Mouse (Mus musculus) C2C12 (cell line): ENCODE results near the gene Suco. TPM values are rescaled to one million over a fixed set of nuclear protein-coding genes. Genes with fewer than 3 reads are reported as not detected.

Experiments used
- H3K27me3 ChIP-seq: one replicate; pipeline ENCODE4 v1.6.1; 2011; ENCODE audit not compliant: control insufficient read depth, insufficient read depth, insufficient read length
- H3K36me3 ChIP-seq: one replicate; pipeline ENCODE4 v1.6.1; 2011; ENCODE audit not compliant: control insufficient read depth, insufficient read depth
- H3K4me3 ChIP-seq: one replicate; pipeline ENCODE4 v1.5.1; 2011; ENCODE audit warnings: mild to moderate bottlenecking, control low read depth; ENCODE audit not compliant: poor library complexity, insufficient read depth, severe bottlenecking
- H3K79me2 ChIP-seq: one replicate; pipeline ENCODE4 v1.6.1; 2011; ENCODE audit not compliant: control insufficient read depth, insufficient read depth
- H3K79me3 ChIP-seq: one replicate; pipeline ENCODE4 v1.6.1; 2011; ENCODE audit warnings: low read depth, control low read depth
- H3ac ChIP-seq: one replicate; pipeline ENCODE3; 2011; ENCODE audit warnings: low read depth; ENCODE audit not compliant: control insufficient read depth, insufficient read length
- CEBPB ChIP-seq: IDR thresholded peaks from one replicate; pipeline ENCODE4 v1.6.1; 2011; ENCODE audit warnings: low read depth, mild to moderate bottlenecking, control low read depth, moderate library complexity
- CTCF ChIP-seq: IDR thresholded peaks from one replicate; pipeline ENCODE4 v1.5.1; 2011; ENCODE audit not compliant: control insufficient read depth, insufficient read depth, insufficient read length
- FOSL1 ChIP-seq: IDR thresholded peaks from one replicate; pipeline ENCODE4 v1.8.0; 2011; ENCODE audit warnings: mild to moderate bottlenecking, low read length; ENCODE audit not compliant: poor library complexity, insufficient read depth, severe bottlenecking
- MAX ChIP-seq: IDR thresholded peaks from one replicate; pipeline ENCODE4 v1.6.1; 2011; ENCODE audit warnings: mild to moderate bottlenecking, control low read depth
- MYOD1 ChIP-seq: IDR thresholded peaks from one replicate; pipeline ENCODE4 v1.6.1; 2011; ENCODE audit warnings: low read depth; ENCODE audit not compliant: control insufficient read depth, insufficient read length
- MYOG ChIP-seq: IDR thresholded peaks from one replicate; pipeline ENCODE4 v1.6.1; 2011; ENCODE audit not compliant: control insufficient read depth, insufficient read length; ENCODE audit errors: extremely low read depth
- USF1 ChIP-seq: IDR thresholded peaks from one replicate; pipeline ENCODE4 v1.6.1; 2011; ENCODE audit warnings: low read depth, mild to moderate bottlenecking, control low read depth, moderate library complexity
- polyA plus RNA-seq: library from polyadenylated mRNA; unstranded; fragments of >200 nt; fragmentation: generic; extraction: Trizol; gene quantifications from one replicate; pipeline ENCODE4 v1.2.1, GENCODE M21; 2012; ENCODE audit warnings: missing spikeins

Suco gene
- polyA plus RNA-seq, 1 experiment: 3.7 TPM

DNA sequence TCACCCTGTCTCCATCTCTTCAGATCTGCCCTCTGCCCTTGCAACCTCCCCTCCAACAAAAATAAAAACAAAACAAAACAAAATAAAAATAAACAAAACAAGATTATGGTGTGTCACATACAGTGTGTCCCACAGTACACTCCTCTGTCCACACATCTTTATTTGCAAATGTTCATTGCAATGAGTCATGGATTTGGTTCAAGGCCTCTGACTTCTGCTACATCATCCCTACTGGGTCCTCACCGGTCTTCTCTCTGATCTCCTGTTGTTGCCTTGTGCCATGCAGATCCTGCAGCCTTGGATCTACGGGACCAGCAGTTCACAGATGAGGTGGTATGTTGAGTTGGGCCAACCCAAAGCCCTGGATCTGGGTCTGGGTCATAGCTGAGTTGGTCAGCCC is 43.1 kb upstream of the Suco start:
- Histone ChIP-seq H3K4me3 (no peak overlapping the region), H3K79me3 (no peaks in the 10 kb centered on the region), H3K36me3 (no peaks in the 10 kb centered on the region), H3ac (no peak overlapping the region), H3K27me3 (peaks cover 3% of the 10 kb centered on the region), H3K79me2 (no peaks in the 10 kb centered on the region)
- TF ChIP-seq CEBPB (no peak), MYOD1 (no peak), FOSL1 (no peak), MAX (no peak), CTCF (no peak), MYOG (no peak), USF1 (no peak)

DNA sequence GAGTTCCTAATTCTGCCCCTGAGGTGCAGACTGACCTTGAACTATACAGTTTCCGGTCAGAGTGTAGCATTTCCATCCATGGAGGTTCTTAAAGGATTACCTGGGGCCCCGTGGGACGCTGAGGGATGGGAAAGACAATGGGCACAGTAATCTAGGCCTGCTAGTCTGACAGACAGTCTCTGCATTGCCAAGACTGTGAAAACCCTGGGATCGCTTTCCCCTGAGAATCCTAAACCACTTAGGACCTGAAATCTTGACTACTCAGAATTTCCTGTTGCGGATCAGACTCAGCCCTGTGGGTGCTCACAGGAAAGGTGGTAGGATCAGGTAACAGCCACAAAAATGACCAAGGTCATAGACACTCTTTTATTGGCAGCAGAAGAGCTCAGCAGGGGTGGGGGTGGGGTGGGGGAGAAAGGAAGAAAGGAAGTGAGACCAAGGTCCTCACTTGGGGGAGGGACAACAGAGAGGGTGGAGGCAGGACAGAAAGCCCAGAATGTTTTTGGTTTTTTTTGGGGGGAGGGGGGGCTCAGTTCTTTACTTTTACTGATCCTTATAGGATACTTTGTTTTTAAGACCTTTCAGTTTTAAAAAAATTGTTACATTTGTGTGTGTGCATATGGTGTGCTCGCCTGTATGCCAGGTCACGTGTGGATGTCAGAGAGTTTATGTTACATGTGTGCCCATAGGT is 42.3 kb upstream of the Suco start:
- Histone ChIP-seq H3K27me3 (peaks cover 3% of the 10 kb centered on the region), H3K79me2 (no peaks in the 10 kb centered on the region), H3ac (no peak overlapping the region), H3K4me3 (no peak overlapping the region), H3K79me3 (no peaks in the 10 kb centered on the region), H3K36me3 (no peaks in the 10 kb centered on the region)
- TF ChIP-seq CEBPB (no peak), MYOD1 (no peak), USF1 (no peak), CTCF (no peak), MYOG (no peak), FOSL1 (no peak), MAX (no peak)

- Histone ChIP-seq H3K27me3 (peaks cover 4% of the 10 kb centered on the region), H3K79me2 (no peaks in the 10 kb centered on the region), H3K36me3 (no peaks in the 10 kb centered on the region), H3ac (no peak overlapping the region), H3K4me3 (no peak overlapping the region), H3K79me3 (no peaks in the 10 kb centered on the region)
- TF ChIP-seq FOSL1 (no peak), CTCF (no peak)
Measured at GRCm38 (mm10) chr1:161917940-161918484, 41.5 kb upstream of the Suco start.

- no peaks in the 10 kb centered on the region for H3K36me3 ChIP-seq
- H3K79me2 ChIP-seq: no peaks in the 10 kb centered on the region
- no peak overlapping the region for H3ac ChIP-seq
- no peak for TF ChIP-seq CTCF
- no peaks in the 10 kb centered on the region for H3K79me3 ChIP-seq
- H3K4me3 ChIP-seq: no peak overlapping the region
- peaks cover 3% of the 10 kb centered on the region for H3K27me3 ChIP-seq
Measured at GRCm38 (mm10) chr1:161916036-161916435, 39.6 kb upstream of the Suco start.

DNA sequence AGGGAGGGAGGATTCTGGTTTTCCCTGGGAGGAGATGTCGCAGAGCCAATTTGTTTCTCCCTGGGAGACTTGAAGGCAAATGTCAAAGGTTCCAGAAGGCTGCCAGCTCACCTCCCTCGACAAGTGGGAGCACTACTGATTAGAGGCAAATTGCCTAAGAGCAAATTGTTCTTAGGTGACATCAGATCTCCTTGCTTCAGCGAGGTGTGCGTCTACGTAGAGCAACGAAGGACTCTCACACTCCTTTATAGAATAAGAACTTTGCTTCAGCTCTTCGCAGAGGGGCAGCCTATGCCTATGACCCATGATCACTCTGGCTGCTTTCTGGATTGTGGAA is 37.1 kb upstream of the Suco start:
- no peak overlapping the region for H3ac ChIP-seq
- no peak overlapping the region for H3K4me3 ChIP-seq
- TF ChIP-seq MYOG (no peak), MYOD1 (no peak), CTCF (no peak), FOSL1 (no peak), CEBPB (no peak), MAX (no peak), USF1 (no peak)

GRCm38 (mm10) chr1:161912940-161913647 is 36.6 kb upstream of the Suco start:
- TF ChIP-seq CEBPB: no peak
- TF ChIP-seq USF1: no peak
- TF ChIP-seq MYOG: no peak
- Histone ChIP-seq H3K79me2 (no peaks in the 10 kb centered on the region), H3K4me3 (no peak overlapping the region), H3ac (no peak overlapping the region), H3K27me3 (peaks cover 3% of the 10 kb centered on the region), H3K36me3 (no peaks in the 10 kb centered on the region), H3K79me3 (no peaks in the 10 kb centered on the region)

More for the DNA sequence above, 37.1 kb upstream of the Suco start:
- peaks cover 3% of the 10 kb centered on the region for H3K27me3 ChIP-seq
- H3K79me3 ChIP-seq: no peaks in the 10 kb centered on the region
- H3K79me2 ChIP-seq: no peaks in the 10 kb centered on the region
- no peaks in the 10 kb centered on the region for H3K36me3 ChIP-seq
